Comparison of ENCODE assay signal across 8 mouse cellular contexts in genomic region chr9:106885901-106886731, GRCm38 (mm10). TPM values are rescaled to one million over a fixed set of nuclear protein-coding genes. Genes with fewer than 3 reads are reported as not detected.
A peak's percentile ranks its signal among the peaks of the same experiment; 100 is the strongest.
DNase-seq lines count a peak whose midpoint lies in the region; ATAC-seq lines count a peak whose summit lies in the region.

No protein-coding gene starts in this region.

- under 1% methylated on average over 105 of the region's 107 CpGs for WGBS in embryonic facial prominence, embryonic 10.5 days
- under 1% methylated on average over 103 of the region's 107 CpGs for WGBS in heart, embryonic 13.5 days

- peak overlapping the region; percentile 100 for H3K4me2 ChIP-seq in heart, embryonic 13.5 days

- H3K4me1 ChIP-seq in embryonic facial prominence, embryonic 10.5 days, result peaks cover 85% of the 10 kb centered on the region
- peaks cover 77% of the 10 kb centered on the region for H3K4me1 ChIP-seq in heart, embryonic 13.5 days

- peak overlapping the region; percentile 94 for H3K4me3 ChIP-seq in embryonic facial prominence, embryonic 10.5 days
- peak overlapping the region; percentile 97 for H3K4me3 ChIP-seq in heart, embryonic 13.5 days

- ATAC-seq in CD4-positive, CD25-positive, alpha-beta regulatory T cell, adult 4 months, result peak; percentile 25
- ATAC-seq in heart, embryonic 13.5 days (ENCODE audit: extremely low read depth, insufficient number of reproducible peaks, low FRiP score, low TSS enrichment), result no peak
- no peak for ATAC-seq in monocyte, adult 5-6 weeks (replicated peaks; ENCODE audit: insufficient number of reproducible peaks, low FRiP score, low TSS enrichment, poor library complexity, severe bottlenecking)

- peaks cover 81% of the 10 kb centered on the region for H3K36me3 ChIP-seq in embryonic facial prominence, embryonic 10.5 days (replicated peaks)
- peaks cover 76% of the 10 kb centered on the region for H3K36me3 ChIP-seq in heart, embryonic 13.5 days

- peak overlapping the region; percentile 99 for H3K27ac ChIP-seq in embryonic facial prominence, embryonic 10.5 days (replicated peaks)
- peak overlapping the region; percentile 87 for H3K27ac ChIP-seq in heart, embryonic 13.5 days (replicated peaks)

- H3K9me3 ChIP-seq in embryonic facial prominence, embryonic 10.5 days, result no peaks in the 10 kb centered on the region
- no peaks in the 10 kb centered on the region for H3K9me3 ChIP-seq in heart, embryonic 13.5 days

- H3K27me3 ChIP-seq in embryonic facial prominence, embryonic 10.5 days (replicated peaks; ENCODE audit: low read depth, poor library complexity, severe bottlenecking), result no peaks in the 10 kb centered on the region
- no peaks in the 10 kb centered on the region for H3K27me3 ChIP-seq in heart, embryonic 13.5 days (replicated peaks)

- H3K9ac ChIP-seq in heart, embryonic 13.5 days, result peak overlapping the region; percentile 98

- DNase-seq in adipocyte (ENCODE audit: low spot score), result peak; percentile 25
- DNase-seq in embryonic facial prominence, embryonic 10.5 days (ENCODE audit: low spot score), result peak; percentile 68
- peak; percentile 61 for DNase-seq in kidney, postnatal 14 days
- DNase-seq in lung, postnatal 14 days, result peak; percentile 48
- peak; percentile 54 for DNase-seq in right cerebral cortex, postnatal 14 days

RNA-seq across cellular contexts. Expression of gene Rbm15b, which starts 1.1 kb away (rescaled TPM):
- 1 to 10 TPM; 3.7 to 4.4 TPM for polyA plus RNA-seq in CD4-positive, CD25-positive, alpha-beta regulatory T cell, adult 4 months (2017; shearing (Covaris generic))
- polyA plus RNA-seq in embryonic facial prominence, embryonic 10.5 days (2016; fragmentation: Nextera tagmentation; extraction: Ambion mirVana), result 17.2 and 17.6 TPM in 2 replicates
- polyA plus RNA-seq in heart, embryonic 13.5 days (2015; fragmentation: Nextera tagmentation; extraction: Ambion mirVana), result 4.7 and 5.5 TPM in 2 replicates
- 20.9 to 43.6 TPM (median 26.8 TPM) in 3 replicates for total RNA-seq in monocyte, adult 5-6 weeks (2017)

RNA-seq across cellular contexts. Expression of gene Manf, which starts 5.7 kb away (rescaled TPM):
- polyA plus RNA-seq in CD4-positive, CD25-positive, alpha-beta regulatory T cell, adult 4 months (2017; shearing (Covaris generic)), result 100 to 1,000 TPM; 124 to 139 TPM
- polyA plus RNA-seq in embryonic facial prominence, embryonic 10.5 days (2016; fragmentation: Nextera tagmentation; extraction: Ambion mirVana), result 254 and 277 TPM in 2 replicates
- 195 and 233 TPM in 2 replicates for polyA plus RNA-seq in heart, embryonic 13.5 days (2015; fragmentation: Nextera tagmentation; extraction: Ambion mirVana)
- total RNA-seq in monocyte, adult 5-6 weeks (2017), result 86.3 to 113 TPM (median 87.6 TPM) in 3 replicates
